Mouse (Mus musculus) adrenal gland, postnatal 25 days (tissue): ENCODE measurements at regions not wholly inside any gene's neighbourhood (a gene's known extent, or its start where the extent isn't known, plus 50 kb on each side); places are given as distances from the start of the nearest gene placed in this dataset.
"Not testable (repeated sequence)": the region's sequence is repeated elsewhere in the genome, so short reads cannot be mapped to it uniquely, and the experiment has no call there.

Experiments
- DNase-seq: peaks from one replicate; pipeline ENCODE4 v3.0.0; 2021; ENCODE audit warnings: mixed read lengths

DNA sequence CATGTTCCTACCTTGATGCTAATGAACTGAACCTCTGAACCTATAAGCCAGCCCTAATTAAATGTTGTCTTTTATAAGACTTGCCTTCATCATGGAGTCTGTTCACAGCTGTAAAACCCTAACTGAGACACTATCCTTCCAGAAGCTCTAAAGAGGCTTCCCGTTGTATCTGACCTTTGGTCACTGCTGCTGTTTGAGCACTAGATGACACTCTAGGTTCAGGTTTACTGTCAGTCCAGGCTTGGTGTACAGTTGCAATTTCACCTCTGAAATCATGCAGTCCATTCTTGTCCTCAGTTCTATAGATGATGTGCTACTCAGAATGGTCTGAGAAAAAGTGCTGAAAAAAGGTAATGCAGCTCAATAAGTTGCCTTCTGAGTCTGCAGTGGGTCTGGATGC is 221.9 kb upstream of the Zpld1 start:
- DNase-seq: no peak

GRCm38 (mm10) chr16:55516994-55517393 is 219.2 kb upstream of the Zpld1 start:
- no peak for DNase-seq

- no peak for DNase-seq
Measured at GRCm38 (mm10) chr16:55515228-55515696, 217.5 kb upstream of the Zpld1 start.

GRCm38 (mm10) chr16:55514448-55515200 is 216.8 kb upstream of the Zpld1 start:
- DNase-seq: no peak

DNA sequence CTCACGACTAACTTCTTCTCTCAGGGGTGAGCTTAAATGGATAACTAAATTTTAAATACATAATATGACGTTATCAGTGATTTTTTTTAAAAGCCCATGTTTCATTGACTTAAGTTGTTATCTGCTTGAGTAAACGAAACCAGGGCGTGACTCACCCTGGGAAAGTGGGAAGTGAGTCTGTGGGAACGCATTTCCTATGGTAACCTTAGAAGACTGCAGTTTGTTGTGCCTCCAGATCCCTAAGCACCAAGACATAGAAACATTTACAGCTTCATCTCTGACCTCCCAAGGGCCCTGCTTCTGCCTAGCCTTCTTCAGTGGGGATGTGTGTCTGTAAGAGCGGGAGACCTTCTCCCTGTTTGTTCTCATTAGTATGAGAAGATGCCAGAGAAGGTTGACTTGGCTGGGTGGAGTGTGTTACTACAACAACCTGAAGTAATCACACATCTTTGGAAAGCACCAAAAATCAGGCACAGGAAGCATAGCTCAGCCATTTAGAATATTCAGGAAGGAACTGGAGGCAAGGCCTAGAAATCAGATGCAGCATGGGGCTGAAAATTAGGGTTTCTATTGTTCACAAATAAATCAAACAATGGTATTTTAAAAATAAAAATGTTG is 207.1 kb upstream of the Zpld1 start:
- DNase-seq: no peak

DNA sequence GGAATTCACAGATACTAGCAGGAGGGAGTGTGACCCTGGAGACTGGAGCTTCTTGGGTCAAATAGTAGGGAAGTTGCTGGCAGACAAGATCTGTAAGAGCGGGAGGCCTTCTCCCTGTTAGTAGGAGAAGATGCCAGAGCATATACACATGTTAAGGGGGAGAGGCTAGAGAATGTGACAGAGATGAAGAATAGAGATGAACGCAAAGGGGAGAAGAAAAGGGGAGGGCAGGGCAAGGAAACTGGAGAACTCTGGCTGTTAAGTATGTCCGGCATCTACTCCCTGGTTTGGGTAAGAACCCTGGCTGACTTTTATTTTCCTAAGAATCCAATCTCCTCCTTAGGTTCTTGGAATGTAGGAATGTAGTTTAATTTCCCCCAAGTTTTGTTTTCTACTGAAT is 206.5 kb upstream of the Zpld1 start:
- DNase-seq: no peak

DNA sequence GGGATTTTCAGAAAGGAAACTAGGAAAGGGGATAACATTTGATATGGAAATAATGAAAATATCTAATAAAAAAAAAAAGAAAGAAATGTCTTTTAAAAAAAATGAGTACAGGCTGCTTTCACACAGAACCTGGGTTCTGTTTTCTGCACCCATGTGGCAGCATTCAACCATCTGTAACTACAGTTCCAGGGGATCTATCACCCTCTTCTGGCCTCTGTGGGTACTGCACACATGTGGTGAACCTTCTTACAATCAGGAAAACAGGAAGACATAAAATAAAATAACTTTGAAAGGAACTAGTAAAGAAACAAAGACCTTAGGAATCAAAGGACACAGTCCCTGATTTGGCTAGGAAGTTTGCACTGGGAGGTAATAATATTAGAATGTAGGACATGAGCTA is 205.5 kb upstream of the Zpld1 start:
- no peak for DNase-seq

GRCm38 (mm10) chr16:55499831-55500230 is 202.0 kb upstream of the Zpld1 start:
- not testable (repeated sequence) for DNase-seq

DNA sequence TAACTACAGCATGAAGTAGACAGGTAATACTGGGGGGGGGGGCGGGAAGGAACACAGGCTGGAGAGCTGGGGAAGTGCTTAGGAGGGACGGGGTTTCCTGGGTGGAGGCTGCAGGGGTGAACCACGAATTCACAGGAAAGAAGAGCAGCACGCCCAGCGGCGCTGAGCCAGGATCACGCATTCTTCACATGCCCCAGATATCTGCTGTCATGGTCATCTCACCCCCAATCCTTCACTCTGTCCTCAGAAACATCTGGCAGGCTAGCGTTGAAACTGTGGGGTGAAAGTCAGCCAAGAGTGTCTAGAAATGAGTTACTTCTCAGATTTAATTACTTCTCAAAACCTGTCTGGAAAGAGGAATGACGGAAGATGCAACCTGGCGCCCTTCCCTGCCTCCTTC is 197.3 kb upstream of the Zpld1 start:
- DNase-seq: no peak

- no peak for DNase-seq
Measured at GRCm38 (mm10) chr16:55494162-55494561, 196.4 kb upstream of the Zpld1 start.

GRCm38 (mm10) chr16:55492111-55492510 is 194.3 kb upstream of the Zpld1 start:
- peak; percentile 10 for DNase-seq

DNA sequence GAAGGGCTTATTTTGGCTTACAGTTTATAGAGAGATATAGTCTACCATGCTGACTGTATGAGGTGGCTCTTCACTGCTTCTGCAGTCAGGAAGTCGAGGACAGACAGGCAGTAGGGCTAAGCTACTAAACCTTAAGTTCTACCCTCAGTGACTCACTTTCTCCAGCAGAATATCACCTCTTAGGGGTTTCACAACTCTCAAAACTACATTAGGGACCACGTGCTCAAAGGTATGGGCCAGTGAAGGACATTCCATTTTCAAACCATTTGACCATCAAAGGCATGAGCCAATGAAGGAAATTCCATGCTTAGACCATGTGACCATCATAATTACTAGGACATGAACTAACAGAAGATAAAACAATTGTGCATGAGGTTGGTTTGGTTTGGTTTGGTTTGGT is 186.6 kb upstream of the Zpld1 start:
- no peak for DNase-seq

GRCm38 (mm10) chr16:55480745-55481144 is 183.0 kb upstream of the Zpld1 start:
- DNase-seq: no peak

DNA sequence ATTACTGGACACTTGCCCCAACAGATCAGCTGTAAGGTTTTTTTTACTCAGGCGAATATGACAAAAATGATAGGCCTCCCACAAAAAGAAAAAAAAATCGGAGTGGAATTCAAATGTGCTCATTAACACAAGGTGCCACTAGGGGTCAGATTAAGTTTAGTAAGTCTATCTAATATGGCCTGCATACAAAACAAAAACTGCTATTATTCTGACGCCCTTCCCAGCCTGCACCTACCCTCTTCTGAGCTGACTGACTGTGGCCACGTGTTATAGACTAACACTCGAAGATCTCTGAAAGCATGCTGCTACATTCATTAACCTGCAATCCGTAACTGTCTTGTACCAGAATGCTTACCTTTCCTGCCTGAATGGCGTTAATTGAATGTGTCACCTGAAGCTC is 182.5 kb upstream of the Zpld1 start:
- DNase-seq: no peak

- no peak for DNase-seq
Measured at GRCm38 (mm10) chr16:55476544-55477208, 178.9 kb upstream of the Zpld1 start.

- DNase-seq: no peak
Measured at GRCm38 (mm10) chr16:55474950-55475525, 177.3 kb upstream of the Zpld1 start.

- DNase-seq: no peak
Measured at GRCm38 (mm10) chr16:55471396-55471795, 173.6 kb upstream of the Zpld1 start.

- DNase-seq: no peak
Measured at GRCm38 (mm10) chr16:55470721-55471120, 172.9 kb upstream of the Zpld1 start.

- no peak for DNase-seq
Measured at GRCm38 (mm10) chr16:55469703-55470102, 171.9 kb upstream of the Zpld1 start.

DNA sequence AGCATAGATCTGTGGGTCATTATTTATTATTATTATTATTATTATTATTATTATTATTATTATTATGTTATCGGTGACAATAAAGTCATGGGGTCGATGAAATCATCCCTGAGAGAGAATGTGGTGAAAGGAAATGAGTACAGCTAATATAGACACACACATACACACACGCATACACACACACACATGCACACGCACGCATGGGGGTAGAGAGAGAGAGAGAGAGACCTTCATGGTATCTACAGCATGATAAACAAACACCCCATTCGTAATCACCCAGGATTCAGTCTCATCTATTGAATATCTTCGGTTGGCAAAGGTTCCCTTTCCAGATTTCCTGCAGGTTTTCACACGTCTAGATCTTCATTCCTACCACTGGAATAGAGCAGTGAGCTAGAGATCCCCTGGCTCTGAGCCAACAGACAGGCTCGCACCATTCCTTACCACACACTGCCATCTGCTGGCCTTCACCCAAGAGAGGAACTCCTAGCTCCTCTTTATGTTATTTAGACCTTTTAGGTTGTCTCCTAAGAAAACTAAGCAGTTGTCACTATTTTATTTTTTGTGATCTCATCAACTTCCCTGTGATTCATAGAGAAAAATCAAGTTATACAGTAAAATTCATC is 171.2 kb upstream of the Zpld1 start:
- peak; percentile 81 for DNase-seq

DNA sequence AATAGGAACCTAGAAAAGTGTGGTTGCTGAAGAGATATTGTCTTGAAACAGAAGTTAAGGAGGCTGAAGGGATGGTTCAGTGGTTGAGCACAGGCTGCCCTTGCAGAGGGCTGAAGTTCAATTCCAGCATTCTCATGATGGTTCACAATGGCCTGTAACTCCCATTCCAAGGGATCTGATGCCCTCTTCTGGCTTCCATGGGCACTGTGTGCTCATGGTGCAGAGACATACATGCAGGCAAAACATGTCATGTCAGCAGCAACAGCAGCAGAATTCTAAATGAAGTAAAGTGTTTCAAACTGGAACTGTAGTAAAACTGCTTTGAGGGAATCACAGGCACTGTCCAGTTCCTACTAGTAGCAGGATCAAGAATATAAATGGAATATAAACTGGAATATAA is 162.7 kb upstream of the Zpld1 start:
- DNase-seq: peak; percentile 10

DNA sequence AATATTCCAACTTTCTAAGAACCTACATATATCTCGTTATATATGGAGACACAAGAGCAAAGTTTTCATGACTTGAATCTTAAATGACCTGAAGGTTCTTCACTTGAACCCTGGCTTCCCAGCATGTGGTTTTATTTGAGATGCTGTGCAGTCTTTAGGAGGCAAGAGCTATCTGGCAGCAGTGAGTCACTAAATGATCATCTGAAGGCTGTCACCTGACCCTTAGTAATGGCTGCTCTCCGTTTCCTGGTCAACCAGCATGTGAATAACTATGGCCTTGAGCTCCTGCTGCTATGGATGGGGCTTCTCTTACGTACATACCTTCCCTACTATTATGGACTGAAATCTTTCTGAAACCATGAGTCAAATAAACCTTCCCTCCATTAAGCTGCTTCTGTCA is 149.8 kb upstream of the Zpld1 start:
- no peak for DNase-seq
